Mouse (Mus musculus): ENCODE measurements around the gene Rgl2.

Gene Rgl2

GRCm38 (mm10) chr17:33925406-33926116 lies 3.8 kb upstream of the Rgl2 start:
- no peak for DNase-seq

- DNase-seq = peak; percentile 35 to 44
Measured at GRCm38 (mm10) chr17:33926207-33926932, 3.0 kb upstream of the Rgl2 start.

GRCm38 (mm10) chr17:33928251-33928947 lies 944 bp upstream of the Rgl2 start:
- no peak for DNase-seq

- peak; percentile 58 to 63 for DNase-seq
Measured at GRCm38 (mm10) chr17:33930280-33931158, 1.2 kb downstream of the Rgl2 start.

GRCm38 (mm10) chr17:33931159-33931866 lies 2.0 kb downstream of the Rgl2 start:
- peak; percentile 29 to 35 for DNase-seq

GRCm38 (mm10) chr17:33931947-33932346 lies 2.6 kb downstream of the Rgl2 start:
- no peak for DNase-seq

- DNase-seq = no peak
Measured at GRCm38 (mm10) chr17:33932448-33932847, 3.1 kb downstream of the Rgl2 start.

GRCm38 (mm10) chr17:33932970-33933369 lies 3.6 kb downstream of the Rgl2 start:
- no peak for DNase-seq

GRCm38 (mm10) chr17:33935422-33936055 lies 6.2 kb downstream of the Rgl2 start:
- no peak for DNase-seq

- DNase-seq = no peak
Measured at GRCm38 (mm10) chr17:33936993-33937392, 7.7 kb downstream of the Rgl2 start.

GRCm38 (mm10) chr17:33938783-33939182 lies 9.4 kb downstream of the Rgl2 start:
- no peak for DNase-seq

GRCm38 (mm10) chr17:33940206-33940805 lies 11.0 kb downstream of the Rgl2 start, which contains the start of the genes Pfdn6 and Wdr46:
Pfdn6 (minus strand) TSS chr17:33940343.
Wdr46 (plus strand) TSS chr17:33940660.
- peak; percentile 85 for DNase-seq

GRCm38 (mm10) chr17:33940981-33941380 lies 11.6 kb downstream of the Rgl2 start:
- DNase-seq = no peak

- no peak for DNase-seq
Measured at GRCm38 (mm10) chr17:33941381-33941780, 12.0 kb downstream of the Rgl2 start.

- DNase-seq = no peak
Measured at GRCm38 (mm10) chr17:33943454-33943853, 14.1 kb downstream of the Rgl2 start.

GRCm38 (mm10) chr17:33947430-33948089 lies 18.2 kb downstream of the Rgl2 start:
- DNase-seq = no peak

GRCm38 (mm10) chr17:33948090-33948904 lies 19.0 kb downstream of the Rgl2 start:
- DNase-seq = no peak

- DNase-seq = no peak
Measured at GRCm38 (mm10) chr17:33948905-33949537, 19.7 kb downstream of the Rgl2 start.

GRCm38 (mm10) chr17:33950131-33950625 lies 20.8 kb downstream of the Rgl2 start:
- DNase-seq = no peak

All from B cell, adult 2 months (primary cell).